Mouse (Mus musculus) frontal cortex, postnatal 14 days (tissue): ENCODE results near the gene Cacna1h.

Experiments used
- DNase-seq, 2 experiments: peaks; one replicate each; pipeline ENCODE4 v3.0.0; 2022; ENCODE audit warnings: low spot score in 2 of 2

Gene Cacna1h

GRCm38 (mm10) chr17:25408302-25408999, 25.1 kb downstream of the Cacna1h start:
- no peak for DNase-seq

GRCm38 (mm10) chr17:25407352-25407751, 26.2 kb downstream of the Cacna1h start:
- DNase-seq, result no peak

GRCm38 (mm10) chr17:25406011-25406441, 27.6 kb downstream of the Cacna1h start:
- DNase-seq, result peak; percentile 53 to 58

GRCm38 (mm10) chr17:25405224-25405895, 28.2 kb downstream of the Cacna1h start:
- DNase-seq, result no peak

- no peak for DNase-seq
Observed at GRCm38 (mm10) chr17:25404190-25404589, 29.4 kb downstream of the Cacna1h start.

GRCm38 (mm10) chr17:25402224-25402623, 31.4 kb downstream of the Cacna1h start:
- no peak for DNase-seq

- no peak for DNase-seq
Observed at GRCm38 (mm10) chr17:25401491-25401890, 32.1 kb downstream of the Cacna1h start.

- no peak for DNase-seq
Observed at GRCm38 (mm10) chr17:25400443-25400842, 33.1 kb downstream of the Cacna1h start.

- no peak for DNase-seq
Observed at GRCm38 (mm10) chr17:25398520-25398838, 35.1 kb downstream of the Cacna1h start.

- DNase-seq, result peak; percentile 66 to 74
Observed at GRCm38 (mm10) chr17:25397804-25398519, 35.6 kb downstream of the Cacna1h start.

GRCm38 (mm10) chr17:25394526-25394925, 39.1 kb downstream of the Cacna1h start:
- DNase-seq, result no peak

GRCm38 (mm10) chr17:25374011-25374410, 59.6 kb downstream of the Cacna1h start:
- DNase-seq, result no peak

GRCm38 (mm10) chr17:25372491-25372890, 61.1 kb downstream of the Cacna1h start:
- DNase-seq, result no peak

- DNase-seq, result no peak
Observed at GRCm38 (mm10) chr17:25368973-25369372, 64.6 kb downstream of the Cacna1h start, which contains the start of gene Tpsg1. TSS of gene Tpsg1 (plus strand) at chr17:25369273.

GRCm38 (mm10) chr17:25366005-25366404, 67.6 kb downstream of the Cacna1h start, which contains the start of gene Tpsb2:
TSS of gene Tpsb2 (plus strand) at chr17:25366305.
- DNase-seq, result no peak

- DNase-seq, result no peak
Observed at GRCm38 (mm10) chr17:25363726-25364125, 69.9 kb downstream of the Cacna1h start.

- DNase-seq, result no peak
Observed at GRCm38 (mm10) chr17:25361291-25361690, 72.3 kb downstream of the Cacna1h start.

GRCm38 (mm10) chr17:25345462-25345861, 88.1 kb downstream of the Cacna1h start, which contains the start of gene Tpsab1:
TSS of gene Tpsab1 (minus strand) at chr17:25345562.
- DNase-seq, result no peak

- no peak for DNase-seq
Observed at GRCm38 (mm10) chr17:25341490-25341889, 92.1 kb downstream of the Cacna1h start.

GRCm38 (mm10) chr17:25340003-25340402, 93.6 kb downstream of the Cacna1h start:
- DNase-seq, result no peak

- no peak for DNase-seq
Observed at GRCm38 (mm10) chr17:25338218-25338617, 95.4 kb downstream of the Cacna1h start.

GRCm38 (mm10) chr17:25333943-25334342, 99.6 kb downstream of the Cacna1h start:
- peak; percentile 15 to 49 for DNase-seq
